Mouse (Mus musculus): Measurements from ENCODE around the gene Reep3. TPM values are rescaled to one million over a fixed set of nuclear protein-coding genes. Genes with fewer than 3 reads are reported as not detected.

Gene Reep3
- polyA plus RNA-seq, 1 experiment, result 9.0 TPM

GRCm38 (mm10) chr10:67000136-67000535 lies 96.6 kb downstream of the Reep3 start:
- H3K4me3 ChIP-seq (ENCODE audit: extremely low read depth, insufficient read depth, insufficient read length), result no peak overlapping the region
- H3K27ac ChIP-seq (ENCODE audit: insufficient read depth, low read length), result no peak overlapping the region
- no peaks in the 10 kb centered on the region for H3K36me3 ChIP-seq (ENCODE audit: control insufficient read depth, insufficient read depth, low read length)
- WGBS, result 87% methylated on average over 5 of the region's 5 CpGs
- no peak for DNase-seq (ENCODE audit: low read depth in 1 of 2, low spot score in 2 of 2)
- no peaks in the 10 kb centered on the region for H3K27me3 ChIP-seq (ENCODE audit: control insufficient read depth, insufficient read depth, low read length)
- TF ChIP-seq POLR2A (IDR thresholded peaks at IDR 0.05; ENCODE audit: low read depth, low read length) (no peak), CTCF (IDR thresholded peaks at IDR 0.05; ENCODE audit: extremely low read depth, insufficient read depth, insufficient read length, insufficient replicate concordance) (no peak)
- H3K4me1 ChIP-seq (ENCODE audit: control insufficient read depth, insufficient read depth, insufficient read length), result peaks cover 8% of the 10 kb centered on the region

GRCm38 (mm10) chr10:66998770-66999169 lies 98.0 kb downstream of the Reep3 start:
- Histone ChIP-seq H3K27ac (ENCODE audit: insufficient read depth, low read length) (no peak overlapping the region), H3K27me3 (ENCODE audit: control insufficient read depth, insufficient read depth, low read length) (no peaks in the 10 kb centered on the region), H3K4me1 (ENCODE audit: control insufficient read depth, insufficient read depth, insufficient read length) (peaks cover 6% of the 10 kb centered on the region), H3K36me3 (ENCODE audit: control insufficient read depth, insufficient read depth, low read length) (no peaks in the 10 kb centered on the region), H3K4me3 (ENCODE audit: extremely low read depth, insufficient read depth, insufficient read length) (no peak overlapping the region)
- 19% methylated on average over 7 of the region's 7 CpGs for WGBS
- TF ChIP-seq CTCF (IDR thresholded peaks at IDR 0.05; ENCODE audit: extremely low read depth, insufficient read depth, insufficient read length, insufficient replicate concordance) (no peak), POLR2A (IDR thresholded peaks at IDR 0.05; ENCODE audit: low read depth, low read length) (no peak)
- peak; percentile 16 to 58 for DNase-seq (ENCODE audit: low read depth in 1 of 2, low spot score in 2 of 2)

- 36% methylated on average over 6 of the region's 6 CpGs for WGBS
- H3K4me1 ChIP-seq (ENCODE audit: control insufficient read depth, insufficient read depth, insufficient read length), result no peaks in the 10 kb centered on the region
- TF ChIP-seq POLR2A (IDR thresholded peaks at IDR 0.05; ENCODE audit: low read depth, low read length) (no peak), CTCF (IDR thresholded peaks at IDR 0.05; ENCODE audit: extremely low read depth, insufficient read depth, insufficient read length, insufficient replicate concordance) (no peak)
- no peaks in the 10 kb centered on the region for H3K36me3 ChIP-seq (ENCODE audit: control insufficient read depth, insufficient read depth, low read length)
- no peaks in the 10 kb centered on the region for H3K27me3 ChIP-seq (ENCODE audit: control insufficient read depth, insufficient read depth, low read length)
- H3K4me3 ChIP-seq (ENCODE audit: extremely low read depth, insufficient read depth, insufficient read length), result no peak overlapping the region
- no peak for DNase-seq (ENCODE audit: low read depth in 1 of 2, low spot score in 2 of 2)
- no peak overlapping the region for H3K27ac ChIP-seq (ENCODE audit: insufficient read depth, low read length)
Observed at GRCm38 (mm10) chr10:66995181-66995580, 101.6 kb downstream of the Reep3 start.

GRCm38 (mm10) chr10:66994469-66994868 lies 102.3 kb downstream of the Reep3 start:
- DNase-seq (ENCODE audit: low read depth in 1 of 2, low spot score in 2 of 2), result no peak
- 72% methylated on average over 5 of the region's 5 CpGs for WGBS
- H3K27ac ChIP-seq (ENCODE audit: insufficient read depth, low read length), result no peak overlapping the region
- no peaks in the 10 kb centered on the region for H3K4me1 ChIP-seq (ENCODE audit: control insufficient read depth, insufficient read depth, insufficient read length)
- no peaks in the 10 kb centered on the region for H3K27me3 ChIP-seq (ENCODE audit: control insufficient read depth, insufficient read depth, low read length)
- TF ChIP-seq POLR2A (IDR thresholded peaks at IDR 0.05; ENCODE audit: low read depth, low read length), result no peak
- TF ChIP-seq CTCF (IDR thresholded peaks at IDR 0.05; ENCODE audit: extremely low read depth, insufficient read depth, insufficient read length, insufficient replicate concordance), result no peak
- H3K36me3 ChIP-seq (ENCODE audit: control insufficient read depth, insufficient read depth, low read length), result no peaks in the 10 kb centered on the region
- no peak overlapping the region for H3K4me3 ChIP-seq (ENCODE audit: extremely low read depth, insufficient read depth, insufficient read length)

GRCm38 (mm10) chr10:66992591-66992990 lies 104.2 kb downstream of the Reep3 start:
- H3K4me1 ChIP-seq (ENCODE audit: control insufficient read depth, insufficient read depth, insufficient read length), result no peaks in the 10 kb centered on the region
- no peaks in the 10 kb centered on the region for H3K27me3 ChIP-seq (ENCODE audit: control insufficient read depth, insufficient read depth, low read length)
- 84% methylated on average over 5 of the region's 5 CpGs for WGBS
- no peaks in the 10 kb centered on the region for H3K36me3 ChIP-seq (ENCODE audit: control insufficient read depth, insufficient read depth, low read length)
- H3K4me3 ChIP-seq (ENCODE audit: extremely low read depth, insufficient read depth, insufficient read length), result no peak overlapping the region
- H3K27ac ChIP-seq (ENCODE audit: insufficient read depth, low read length), result no peak overlapping the region
- no peak for DNase-seq (ENCODE audit: low read depth in 1 of 2, low spot score in 2 of 2)
- no peak for TF ChIP-seq CTCF (IDR thresholded peaks at IDR 0.05; ENCODE audit: extremely low read depth, insufficient read depth, insufficient read length, insufficient replicate concordance)
- TF ChIP-seq POLR2A (IDR thresholded peaks at IDR 0.05; ENCODE audit: low read depth, low read length), result no peak

- DNase-seq (ENCODE audit: low read depth in 1 of 2, low spot score in 2 of 2), result no peak
- Histone ChIP-seq H3K36me3 (ENCODE audit: control insufficient read depth, insufficient read depth, low read length) (no peaks in the 10 kb centered on the region), H3K4me3 (ENCODE audit: extremely low read depth, insufficient read depth, insufficient read length) (no peak overlapping the region), H3K4me1 (ENCODE audit: control insufficient read depth, insufficient read depth, insufficient read length) (no peaks in the 10 kb centered on the region), H3K27me3 (ENCODE audit: control insufficient read depth, insufficient read depth, low read length) (no peaks in the 10 kb centered on the region), H3K27ac (ENCODE audit: insufficient read depth, low read length) (no peak overlapping the region)
- 91% methylated on average over 3 of the region's 3 CpGs for WGBS
- TF ChIP-seq CTCF (IDR thresholded peaks at IDR 0.05; ENCODE audit: extremely low read depth, insufficient read depth, insufficient read length, insufficient replicate concordance), result no peak
- TF ChIP-seq POLR2A (IDR thresholded peaks at IDR 0.05; ENCODE audit: low read depth, low read length), result no peak
Observed at GRCm38 (mm10) chr10:66990506-66990905, 106.2 kb downstream of the Reep3 start.

- Histone ChIP-seq H3K36me3 (ENCODE audit: control insufficient read depth, insufficient read depth, low read length) (no peaks in the 10 kb centered on the region), H3K27me3 (ENCODE audit: control insufficient read depth, insufficient read depth, low read length) (no peaks in the 10 kb centered on the region), H3K4me3 (ENCODE audit: extremely low read depth, insufficient read depth, insufficient read length) (no peak overlapping the region), H3K4me1 (ENCODE audit: control insufficient read depth, insufficient read depth, insufficient read length) (no peaks in the 10 kb centered on the region), H3K27ac (ENCODE audit: insufficient read depth, low read length) (no peak overlapping the region)
- WGBS, result 85% methylated on average over 5 of the region's 5 CpGs
- no peak for TF ChIP-seq CTCF (IDR thresholded peaks at IDR 0.05; ENCODE audit: extremely low read depth, insufficient read depth, insufficient read length, insufficient replicate concordance)
- TF ChIP-seq POLR2A (IDR thresholded peaks at IDR 0.05; ENCODE audit: low read depth, low read length), result no peak
- DNase-seq (ENCODE audit: low read depth in 1 of 2, low spot score in 2 of 2), result no peak
Observed at GRCm38 (mm10) chr10:66983043-66983442, 113.7 kb downstream of the Reep3 start.
